8 mouse cellular contexts compared by ENCODE assay signal in genomic region chr17:14943729-14944059, GRCm38 (mm10). TPM values are rescaled to one million over a fixed set of nuclear protein-coding genes. Genes with fewer than 3 reads are reported as not detected.
A peak's percentile ranks its signal among the peaks of the same experiment; 100 is the strongest.
DNase-seq lines count a peak whose midpoint lies in the region; ATAC-seq and TF ChIP-seq lines count a peak whose summit lies in the region.

No protein-coding gene starts in this region.

- peaks cover 32% of the 10 kb centered on the region for H3K36me3 ChIP-seq in lung, embryonic 14.5 days (ENCODE audit: insufficient read depth)
- peaks cover 39% of the 10 kb centered on the region for H3K36me3 ChIP-seq in embryonic facial prominence, embryonic 10.5 days (replicated peaks)
- H3K36me3 ChIP-seq in intestine, embryonic 15.5 days = peaks cover 8% of the 10 kb centered on the region
- peaks cover 9% of the 10 kb centered on the region; the same call in 1 of the 2 replicates for H3K36me3 ChIP-seq in midbrain, postnatal 0 days (ENCODE audit: insufficient read depth, low read length)

- peak overlapping the region; percentile 62 for H3K9ac ChIP-seq in lung, embryonic 14.5 days
- H3K9ac ChIP-seq in intestine, embryonic 15.5 days = peak overlapping the region; percentile 70
- peak overlapping the region; percentile 90 for H3K9ac ChIP-seq in midbrain, postnatal 0 days (replicated peaks; ENCODE audit: low read length, poor library complexity, severe bottlenecking)

- peak overlapping the region; percentile 88 for H3K4me2 ChIP-seq in lung, embryonic 14.5 days
- peak overlapping the region; percentile 89 for H3K4me2 ChIP-seq in intestine, embryonic 15.5 days (replicated peaks)
- peak overlapping the region; percentile 92 for H3K4me2 ChIP-seq in midbrain, postnatal 0 days (ENCODE audit: low read depth, low read length, poor library complexity, severe bottlenecking)

- H3K9me3 ChIP-seq in lung, embryonic 14.5 days (ENCODE audit: low read depth, low read length) = no peaks in the 10 kb centered on the region
- no peaks in the 10 kb centered on the region for H3K9me3 ChIP-seq in embryonic facial prominence, embryonic 10.5 days
- no peaks in the 10 kb centered on the region for H3K9me3 ChIP-seq in intestine, embryonic 15.5 days
- H3K9me3 ChIP-seq in midbrain, postnatal 0 days (ENCODE audit: low read length) = no peaks in the 10 kb centered on the region

- no peak for DNase-seq in lung, embryonic 14.5 days
- DNase-seq in lung, postnatal 14 days = no peak
- no peak for DNase-seq in embryonic facial prominence, embryonic 10.5 days (ENCODE audit: low spot score)
- DNase-seq in midbrain, postnatal 0 days (ENCODE audit: low spot score) = peak; percentile 6
- DNase-seq in right cerebral cortex, postnatal 25 days = no peak
- DNase-seq in frontal cortex, postnatal 36 days (ENCODE audit: low spot score in 2 of 2) = no peak
- no peak for DNase-seq in embryo, embryonic 10.5 days (ENCODE audit: low spot score)

- WGBS in lung, embryonic 14.5 days = 14% methylated on average over 16 of the region's 16 CpGs
- WGBS in embryonic facial prominence, embryonic 10.5 days = 24% methylated on average over 16 of the region's 16 CpGs
- 16% methylated on average over 16 of the region's 16 CpGs for whole genome bisulfite sequencing in intestine, embryonic 15.5 days
- WGBS in midbrain, postnatal 0 days = 24% methylated on average over 16 of the region's 16 CpGs

- H3K27ac ChIP-seq in lung, embryonic 14.5 days (ENCODE audit: low read depth) = peak overlapping the region; percentile 77; the same call in 1 of the 2 replicates
- H3K27ac ChIP-seq in embryonic facial prominence, embryonic 10.5 days (replicated peaks) = peak overlapping the region; percentile 80
- no peak overlapping the region for H3K27ac ChIP-seq in intestine, embryonic 15.5 days
- H3K27ac ChIP-seq in midbrain, postnatal 0 days (ENCODE audit: low read depth, low read length) = peak overlapping the region; percentile 78; the same call in 1 of the 2 replicates

- H3K27me3 ChIP-seq in lung, embryonic 14.5 days (ENCODE audit: insufficient read depth, low read length) = no peaks in the 10 kb centered on the region
- no peaks in the 10 kb centered on the region for H3K27me3 ChIP-seq in embryonic facial prominence, embryonic 10.5 days (replicated peaks; ENCODE audit: low read depth, poor library complexity, severe bottlenecking)
- no peaks in the 10 kb centered on the region for H3K27me3 ChIP-seq in intestine, embryonic 15.5 days (replicated peaks)
- no peaks in the 10 kb centered on the region for H3K27me3 ChIP-seq in midbrain, postnatal 0 days (ENCODE audit: insufficient read depth, low read length)

- peak overlapping the region; percentile 54 for H3K4me3 ChIP-seq in lung, embryonic 14.5 days (ENCODE audit: low read depth, low read length)
- peak overlapping the region; percentile 93 for H3K4me3 ChIP-seq in embryonic facial prominence, embryonic 10.5 days
- H3K4me3 ChIP-seq in intestine, embryonic 15.5 days (replicated peaks) = peak overlapping the region; percentile 81
- H3K4me3 ChIP-seq in midbrain, postnatal 0 days (ENCODE audit: low read depth, low read length) = peak overlapping the region; percentile 81

- TF ChIP-seq CTCF in lung, embryonic 14.5 days (IDR thresholded peaks at IDR 0.05; ENCODE audit: low read depth) = no peak
- TF ChIP-seq CTCF in midbrain, postnatal 0 days (IDR thresholded peaks at IDR 0.05) = no peak

- ATAC-seq in lung, embryonic 14.5 days (ENCODE audit: insufficient read depth) = 0 out of 2 replicates have a peak, but pooled peaks have one; percentile 9
- no peak; the same call in 1 of the 2 replicates for ATAC-seq in intestine, embryonic 15.5 days
- no peak for ATAC-seq in midbrain, postnatal 0 days (ENCODE audit: low FRiP score)

- no peaks in the 10 kb centered on the region for H3K4me1 ChIP-seq in lung, embryonic 14.5 days (ENCODE audit: insufficient read depth)
- H3K4me1 ChIP-seq in embryonic facial prominence, embryonic 10.5 days = peaks cover 21% of the 10 kb centered on the region
- H3K4me1 ChIP-seq in intestine, embryonic 15.5 days (replicated peaks) = peaks cover 12% of the 10 kb centered on the region
- peaks cover 10% of the 10 kb centered on the region; the same call in 1 of the 2 replicates for H3K4me1 ChIP-seq in midbrain, postnatal 0 days (ENCODE audit: insufficient read depth, low read length)

RNA-seq across cellular contexts. Expression of gene 1600012H06Rik, which starts 0.7 kb away (rescaled TPM):
- 31.0 and 32.8 TPM in 2 replicates for polyA plus RNA-seq in lung, embryonic 14.5 days (2014; fragmentation: Nextera tagmentation; extraction: Ambion mirVana)
- polyA plus RNA-seq in embryonic facial prominence, embryonic 10.5 days (2016; fragmentation: Nextera tagmentation; extraction: Ambion mirVana) = 24.9 and 27.3 TPM in 2 replicates
- polyA plus RNA-seq in intestine, embryonic 15.5 days (2015; fragmentation: Nextera tagmentation; extraction: Ambion mirVana) = 35.3 and 40.0 TPM in 2 replicates
- 15.3 and 16.5 TPM in 2 replicates for total RNA-seq in midbrain, postnatal 0 days (2014; rRNA removed)
- 20.2 and 21.1 TPM in 2 replicates for polyA plus RNA-seq in midbrain, postnatal 0 days (2015; fragmentation: Nextera tagmentation; extraction: Ambion mirVana)

RNA-seq across cellular contexts. Expression of gene Wdr27, which starts 0.7 kb away (rescaled TPM):
- 4.7 and 6.1 TPM in 2 replicates for polyA plus RNA-seq in lung, embryonic 14.5 days (2014; fragmentation: Nextera tagmentation; extraction: Ambion mirVana)
- polyA plus RNA-seq in embryonic facial prominence, embryonic 10.5 days (2016; fragmentation: Nextera tagmentation; extraction: Ambion mirVana) = 4.3 and 5.0 TPM in 2 replicates
- polyA plus RNA-seq in intestine, embryonic 15.5 days (2015; fragmentation: Nextera tagmentation; extraction: Ambion mirVana) = 5.6 and 8.0 TPM in 2 replicates
- total RNA-seq in midbrain, postnatal 0 days (2014; rRNA removed) = 1.0 and 2.8 TPM in 2 replicates
- 10.0 and 14.6 TPM in 2 replicates for polyA plus RNA-seq in midbrain, postnatal 0 days (2015; fragmentation: Nextera tagmentation; extraction: Ambion mirVana)

RNA-seq across cellular contexts. Expression of gene Phf10, which starts 17.4 kb away (rescaled TPM):
- polyA plus RNA-seq in lung, embryonic 14.5 days (2014; fragmentation: Nextera tagmentation; extraction: Ambion mirVana) = 39.1 and 44.2 TPM in 2 replicates
- 28.2 and 33.8 TPM in 2 replicates for polyA plus RNA-seq in embryonic facial prominence, embryonic 10.5 days (2016; fragmentation: Nextera tagmentation; extraction: Ambion mirVana)
- 35.6 and 40.7 TPM in 2 replicates for polyA plus RNA-seq in intestine, embryonic 15.5 days (2015; fragmentation: Nextera tagmentation; extraction: Ambion mirVana)
- total RNA-seq in midbrain, postnatal 0 days (2014; rRNA removed) = 48.8 and 49.9 TPM in 2 replicates
- polyA plus RNA-seq in midbrain, postnatal 0 days (2015; fragmentation: Nextera tagmentation; extraction: Ambion mirVana) = 12.3 and 14.3 TPM in 2 replicates

RNA-seq across cellular contexts. Expression of gene 9030025P20Rik, which starts 34.6 kb away (rescaled TPM):
- polyA plus RNA-seq in lung, embryonic 14.5 days (2014; fragmentation: Nextera tagmentation; extraction: Ambion mirVana) = 9.0 and 10.3 TPM in 2 replicates
- 8.6 and 11.9 TPM in 2 replicates for polyA plus RNA-seq in embryonic facial prominence, embryonic 10.5 days (2016; fragmentation: Nextera tagmentation; extraction: Ambion mirVana)
- polyA plus RNA-seq in intestine, embryonic 15.5 days (2015; fragmentation: Nextera tagmentation; extraction: Ambion mirVana) = 6.5 and 9.5 TPM in 2 replicates
- 8.7 and 10.6 TPM in 2 replicates for total RNA-seq in midbrain, postnatal 0 days (2014; rRNA removed)
- 7.0 and 7.1 TPM in 2 replicates for polyA plus RNA-seq in midbrain, postnatal 0 days (2015; fragmentation: Nextera tagmentation; extraction: Ambion mirVana)

RNA-seq across cellular contexts. Expression of gene Gm3417, which starts 34.9 kb away (rescaled TPM):
- 0.45 TPM in 1 of 2 replicates, not detected in the other for polyA plus RNA-seq in lung, embryonic 14.5 days (2014; fragmentation: Nextera tagmentation; extraction: Ambion mirVana)
- 0.55 and 1.3 TPM in 2 replicates for polyA plus RNA-seq in embryonic facial prominence, embryonic 10.5 days (2016; fragmentation: Nextera tagmentation; extraction: Ambion mirVana)
- polyA plus RNA-seq in intestine, embryonic 15.5 days (2015; fragmentation: Nextera tagmentation; extraction: Ambion mirVana) = 0.72 and 2.7 TPM in 2 replicates
- total RNA-seq in midbrain, postnatal 0 days (2014; rRNA removed) = 4.1 TPM in 1 of 2 replicates, not detected in the other
- polyA plus RNA-seq in midbrain, postnatal 0 days (2015; fragmentation: Nextera tagmentation; extraction: Ambion mirVana) = 0.86 and 2.7 TPM in 2 replicates
